Mouse (Mus musculus): Measurements from ENCODE around the gene Krtap19-1. TPM values are rescaled to one million over a fixed set of nuclear protein-coding genes. Genes with fewer than 3 reads are reported as not detected.

Gene Krtap19-1
- total RNA-seq, 1 experiment = not detected

DNA sequence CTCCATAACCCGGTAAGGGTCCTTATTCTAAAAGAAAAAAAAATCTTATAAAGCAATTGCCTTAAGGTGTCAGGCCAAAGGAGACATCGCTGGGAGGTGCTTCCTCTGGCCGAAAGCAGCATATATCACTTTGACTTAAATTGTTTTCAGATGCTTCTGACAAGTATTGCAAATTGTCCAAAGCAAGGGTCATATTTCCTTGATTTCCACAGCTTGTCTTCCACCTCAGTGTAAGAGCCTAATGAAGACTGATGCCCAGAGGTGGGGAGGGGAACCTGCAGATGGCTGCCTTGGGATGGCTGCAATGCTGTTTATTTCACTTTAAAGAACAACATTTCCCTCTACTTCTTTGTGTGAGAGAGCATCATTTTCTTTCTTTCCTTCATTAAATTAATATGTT is 42.2 kb downstream of the Krtap19-1 start:
- H3K9ac ChIP-seq (ENCODE audit: insufficient read depth, low read depth, low read length, poor library complexity, severe bottlenecking) = no peak overlapping the region
- no peaks in the 10 kb centered on the region for H3K4me1 ChIP-seq (ENCODE audit: control insufficient read depth in 2 of 2, insufficient read depth in 2 of 2, low read length in 2 of 2, poor library complexity in 1 of 2)
- in situ Hi-C loops (cut with MboI; ENCODE audit: low sequenced_read_pairs in 2 of 2, unreplicated experiment in 2 of 2) = no loop called here
- H3K36me3 ChIP-seq (ENCODE audit: control insufficient read depth, insufficient read depth, low read length, poor library complexity, severe bottlenecking) = no peaks in the 10 kb centered on the region
- no peak overlapping the region for H3K27ac ChIP-seq (ENCODE audit: insufficient read depth, low read depth, low read length, poor library complexity, severe bottlenecking)
- TF ChIP-seq CHD2 (IDR thresholded peaks at IDR 0.05; ENCODE audit: low read depth, low read length) = no peak
- TF ChIP-seq ZNF384 (IDR thresholded peaks at IDR 0.05; ENCODE audit: low read depth, low read length) = no peak
- TF ChIP-seq ZC3H11A (IDR thresholded peaks at IDR 0.05; ENCODE audit: borderline replicate concordance, low read depth, low read length) = no peak
- TF ChIP-seq HCFC1 (IDR thresholded peaks at IDR 0.05; ENCODE audit: borderline replicate concordance, insufficient read depth, low read length) = no peak
- H3K4me3 ChIP-seq (ENCODE audit: insufficient read depth in 1 of 2, low read depth in 1 of 2, low read length in 2 of 2, poor library complexity in 1 of 2, severe bottlenecking in 1 of 2) = no peak overlapping the region
- H3K9me3 ChIP-seq (ENCODE audit: control insufficient read depth, insufficient read depth, low read depth, low read length) = no peaks in the 10 kb centered on the region
- DNase-seq (ENCODE audit: low read depth, low spot score) = no peak

GRCm38 (mm10) chr16:88826095-88826652 is 43.0 kb downstream of the Krtap19-1 start, which contains the start of gene Krtap14:
TSS of gene Krtap14 (minus strand) at chr16:88826145.
- no peak for DNase-seq (ENCODE audit: low read depth, low spot score)
- H3K4me3 ChIP-seq (ENCODE audit: insufficient read depth in 1 of 2, low read depth in 1 of 2, low read length in 2 of 2, poor library complexity in 1 of 2, severe bottlenecking in 1 of 2) = no peak within 1 kb of the TSS
- no peak for TF ChIP-seq ZNF384 (IDR thresholded peaks at IDR 0.05; ENCODE audit: low read depth, low read length)
- no peak for TF ChIP-seq MAFK (IDR thresholded peaks at IDR 0.05; ENCODE audit: insufficient read depth, low read depth, low read length)
- no peak for TF ChIP-seq CHD2 (IDR thresholded peaks at IDR 0.05; ENCODE audit: low read depth, low read length)
- no peak for TF ChIP-seq HCFC1 (IDR thresholded peaks at IDR 0.05; ENCODE audit: borderline replicate concordance, insufficient read depth, low read length)
- no peak for TF ChIP-seq ZC3H11A (IDR thresholded peaks at IDR 0.05; ENCODE audit: borderline replicate concordance, low read depth, low read length)
- in situ Hi-C loops (cut with MboI; ENCODE audit: low sequenced_read_pairs in 2 of 2, unreplicated experiment in 2 of 2) = no loop called here
- H3K27ac ChIP-seq (ENCODE audit: insufficient read depth, low read depth, low read length, poor library complexity, severe bottlenecking) = no peak within 1 kb of the TSS
- no peaks in the 10 kb centered on the region for H3K9me3 ChIP-seq (ENCODE audit: control insufficient read depth, insufficient read depth, low read depth, low read length)
- no peak within 1 kb of the TSS for H3K9ac ChIP-seq (ENCODE audit: insufficient read depth, low read depth, low read length, poor library complexity, severe bottlenecking)
- no peaks in the 10 kb centered on the region for H3K36me3 ChIP-seq (ENCODE audit: control insufficient read depth, insufficient read depth, low read length, poor library complexity, severe bottlenecking)
- H3K4me1 ChIP-seq (ENCODE audit: control insufficient read depth in 2 of 2, insufficient read depth in 2 of 2, low read length in 2 of 2, poor library complexity in 1 of 2) = no peaks in the 10 kb centered on the region

DNA sequence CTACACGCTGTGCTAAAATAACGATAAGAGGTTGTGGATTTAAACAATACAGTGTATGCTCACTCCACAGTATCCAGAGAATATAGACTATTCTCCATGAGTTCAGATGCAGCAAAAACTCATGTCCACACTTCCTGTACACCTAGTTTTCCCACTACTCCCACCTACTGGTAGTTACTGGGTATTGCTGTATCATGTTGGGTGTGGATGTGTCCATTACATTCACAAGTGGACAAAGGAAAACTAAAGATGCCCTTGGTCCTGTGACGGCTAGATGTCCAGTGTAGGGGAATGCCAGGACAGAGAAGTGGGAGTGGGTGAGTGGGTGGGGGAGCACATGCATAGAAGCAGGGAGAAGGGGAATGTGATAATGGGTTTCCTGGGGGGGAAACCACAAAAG is 45.5 kb downstream of the Krtap19-1 start:
- Histone ChIP-seq H3K4me3 (ENCODE audit: insufficient read depth in 1 of 2, low read depth in 1 of 2, low read length in 2 of 2, poor library complexity in 1 of 2, severe bottlenecking in 1 of 2) (no peak overlapping the region), H3K9ac (ENCODE audit: insufficient read depth, low read depth, low read length, poor library complexity, severe bottlenecking) (no peak overlapping the region), H3K4me1 (ENCODE audit: control insufficient read depth in 2 of 2, insufficient read depth in 2 of 2, low read length in 2 of 2, poor library complexity in 1 of 2) (no peaks in the 10 kb centered on the region), H3K36me3 (ENCODE audit: control insufficient read depth, insufficient read depth, low read length, poor library complexity, severe bottlenecking) (no peaks in the 10 kb centered on the region), H3K27ac (ENCODE audit: insufficient read depth, low read depth, low read length, poor library complexity, severe bottlenecking) (no peak overlapping the region), H3K9me3 (ENCODE audit: control insufficient read depth, insufficient read depth, low read depth, low read length) (no peaks in the 10 kb centered on the region)
- in situ Hi-C loops (cut with MboI; ENCODE audit: low sequenced_read_pairs in 2 of 2, unreplicated experiment in 2 of 2) = no loop called here
- peak; percentile 41 for DNase-seq (ENCODE audit: low read depth, low spot score)
- no peak for TF ChIP-seq HCFC1 (IDR thresholded peaks at IDR 0.05; ENCODE audit: borderline replicate concordance, insufficient read depth, low read length)
- TF ChIP-seq ZC3H11A (IDR thresholded peaks at IDR 0.05; ENCODE audit: borderline replicate concordance, low read depth, low read length) = no peak
- no peak for TF ChIP-seq ZNF384 (IDR thresholded peaks at IDR 0.05; ENCODE audit: low read depth, low read length)
- no peak for TF ChIP-seq MAFK (IDR thresholded peaks at IDR 0.05; ENCODE audit: insufficient read depth, low read depth, low read length)
- no peak for TF ChIP-seq CHD2 (IDR thresholded peaks at IDR 0.05; ENCODE audit: low read depth, low read length)

- Histone ChIP-seq H3K36me3 (ENCODE audit: control insufficient read depth, insufficient read depth, low read length, poor library complexity, severe bottlenecking) (no peaks in the 10 kb centered on the region), H3K9ac (ENCODE audit: insufficient read depth, low read depth, low read length, poor library complexity, severe bottlenecking) (no peak within 1 kb of the TSS), H3K4me1 (ENCODE audit: control insufficient read depth in 2 of 2, insufficient read depth in 2 of 2, low read length in 2 of 2, poor library complexity in 1 of 2) (no peaks in the 10 kb centered on the region), H3K9me3 (ENCODE audit: control insufficient read depth, insufficient read depth, low read depth, low read length) (no peaks in the 10 kb centered on the region), H3K27ac (ENCODE audit: insufficient read depth, low read depth, low read length, poor library complexity, severe bottlenecking) (no peak within 1 kb of the TSS), H3K4me3 (ENCODE audit: insufficient read depth in 1 of 2, low read depth in 1 of 2, low read length in 2 of 2, poor library complexity in 1 of 2, severe bottlenecking in 1 of 2) (no peak within 1 kb of the TSS)
- TF ChIP-seq ZNF384 (IDR thresholded peaks at IDR 0.05; ENCODE audit: low read depth, low read length) = no peak
- no peak for TF ChIP-seq MAFK (IDR thresholded peaks at IDR 0.05; ENCODE audit: insufficient read depth, low read depth, low read length)
- TF ChIP-seq ZC3H11A (IDR thresholded peaks at IDR 0.05; ENCODE audit: borderline replicate concordance, low read depth, low read length) = no peak
- TF ChIP-seq HCFC1 (IDR thresholded peaks at IDR 0.05; ENCODE audit: borderline replicate concordance, insufficient read depth, low read length) = no peak
- no peak for TF ChIP-seq CHD2 (IDR thresholded peaks at IDR 0.05; ENCODE audit: low read depth, low read length)
- DNase-seq (ENCODE audit: low read depth, low spot score) = no peak
- in situ Hi-C loops (cut with MboI; ENCODE audit: low sequenced_read_pairs in 2 of 2, unreplicated experiment in 2 of 2) = no loop called here
Observed at GRCm38 (mm10) chr16:88820066-88820465, 49.1 kb downstream of the Krtap19-1 start, which contains the start of gene Krtap15. TSS of gene Krtap15 (plus strand) at chr16:88820215.

Other genes with a start within 250 kb of the Krtap19-1 start
- not detected in 2 replicates for gene 2310079G19Rik, start 241.7 kb downstream of the Krtap19-1 start, total RNA-seq (2012; rRNA removed)
- gene Krtap26-1, start 221.6 kb downstream of the Krtap19-1 start, total RNA-seq (2012; rRNA removed) = not detected in 2 replicates
- gene Krtap27-1, start 197.7 kb downstream of the Krtap19-1 start, total RNA-seq (2012; rRNA removed) = not detected in 2 replicates
- not detected in 2 replicates for gene 2310061N02Rik, start 161.4 kb downstream of the Krtap19-1 start, total RNA-seq (2012; rRNA removed)
- not detected in 2 replicates for gene Krtap13-1, start 140.5 kb downstream of the Krtap19-1 start, total RNA-seq (2012; rRNA removed)
- not detected in 2 replicates for gene Krtap13, start 117.8 kb downstream of the Krtap19-1 start, total RNA-seq (2012; rRNA removed)
- not detected in 2 replicates for gene 2310034C09Rik, start 110.6 kb downstream of the Krtap19-1 start, total RNA-seq (2012; rRNA removed)
- not detected in 2 replicates for gene 2310057N15Rik, start 95.2 kb downstream of the Krtap19-1 start, total RNA-seq (2012; rRNA removed)
- not detected in 2 replicates for gene Gm5965, start 91.5 kb downstream of the Krtap19-1 start, total RNA-seq (2012; rRNA removed)
- not detected in 2 replicates for gene Gm20741, start 57.2 kb downstream of the Krtap19-1 start, total RNA-seq (2012; rRNA removed)
- gene Krtap15, start 49.2 kb downstream of the Krtap19-1 start, total RNA-seq (2012; rRNA removed) = not detected in 2 replicates
- gene Krtap14, start 43.3 kb downstream of the Krtap19-1 start, total RNA-seq (2012; rRNA removed) = not detected in 2 replicates
- gene Krtap19-2, start 4.9 kb upstream of the Krtap19-1 start, total RNA-seq (2012; rRNA removed) = not detected in 2 replicates
- not detected in 2 replicates for gene Krtap19-3, start 8.6 kb upstream of the Krtap19-1 start, total RNA-seq (2012; rRNA removed)
- not detected in 2 replicates for gene Krtap19-4, start 15.7 kb upstream of the Krtap19-1 start, total RNA-seq (2012; rRNA removed)
- gene Krtap19-5, start 27.0 kb upstream of the Krtap19-1 start, total RNA-seq (2012; rRNA removed) = not detected in 2 replicates
- not detected in 2 replicates for gene Krtap19-9b, start 62.9 kb upstream of the Krtap19-1 start, total RNA-seq (2012; rRNA removed)
- gene Krtap16-3, start 93.5 kb upstream of the Krtap19-1 start, total RNA-seq (2012; rRNA removed) = not detected in 2 replicates
- gene Krtap22-2, start 141.3 kb upstream of the Krtap19-1 start, total RNA-seq (2012; rRNA removed) = not detected in 2 replicates
- gene Gm10229, start 145.9 kb upstream of the Krtap19-1 start, total RNA-seq (2012; rRNA removed) = not detected in 2 replicates
- not detected in 2 replicates for gene Krtap6-1, start 162.3 kb upstream of the Krtap19-1 start, total RNA-seq (2012; rRNA removed)
- gene Gm10228, start 172.1 kb upstream of the Krtap19-1 start, total RNA-seq (2012; rRNA removed) = not detected in 2 replicates
- 0.80 and 1.1 TPM in 2 replicates for gene Krtap6-5, start 178.5 kb upstream of the Krtap19-1 start, total RNA-seq (2012; rRNA removed)
- not detected in 2 replicates for gene 1110025L11Rik, start 194.6 kb upstream of the Krtap19-1 start, total RNA-seq (2012; rRNA removed)
- gene Krtap6-3, start 214.6 kb upstream of the Krtap19-1 start, total RNA-seq (2012; rRNA removed) = not detected in 2 replicates